Mouse (Mus musculus) liver (tissue): ENCODE data around the gene Zan.
"Not testable (repeated sequence)": the region's sequence is repeated elsewhere in the genome, so short reads cannot be mapped to it uniquely, and the experiment has no call there.

Experiments used
- DNase-seq: peaks from one replicate; pipeline ENCODE4 v3.0.0-alpha.2; 2020; ENCODE audit warnings: mixed read lengths

Zan gene

GRCm38 (mm10) chr5:137500186-137500585 lies 23.3 kb upstream of the Zan start:
- DNase-seq: no peak

- no peak for DNase-seq
Observed at GRCm38 (mm10) chr5:137493831-137494230, 17.0 kb upstream of the Zan start.

DNA sequence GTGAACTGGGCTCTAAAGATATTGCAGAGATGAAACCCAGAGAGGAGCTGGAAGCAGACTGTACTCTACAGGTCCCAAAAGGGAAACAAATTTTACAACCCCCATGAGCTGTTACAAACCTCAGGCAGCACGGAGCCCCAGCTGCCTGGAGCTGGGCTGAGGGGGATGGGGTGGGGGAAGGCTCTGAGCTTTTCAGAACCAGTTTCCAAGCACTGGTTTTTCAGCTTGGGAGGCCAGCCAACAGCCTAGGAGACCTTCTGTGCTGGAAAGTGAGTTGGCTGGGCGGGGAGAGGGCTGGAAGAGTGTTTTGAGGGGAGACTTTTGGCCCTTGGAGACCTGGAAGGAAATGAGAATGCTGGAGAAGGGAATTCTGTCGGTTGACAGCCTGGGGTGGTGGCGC lies 14.7 kb upstream of the Zan start:
- DNase-seq: no peak

GRCm38 (mm10) chr5:137487616-137488015 lies 10.8 kb upstream of the Zan start:
- DNase-seq: peak; percentile 23

DNA sequence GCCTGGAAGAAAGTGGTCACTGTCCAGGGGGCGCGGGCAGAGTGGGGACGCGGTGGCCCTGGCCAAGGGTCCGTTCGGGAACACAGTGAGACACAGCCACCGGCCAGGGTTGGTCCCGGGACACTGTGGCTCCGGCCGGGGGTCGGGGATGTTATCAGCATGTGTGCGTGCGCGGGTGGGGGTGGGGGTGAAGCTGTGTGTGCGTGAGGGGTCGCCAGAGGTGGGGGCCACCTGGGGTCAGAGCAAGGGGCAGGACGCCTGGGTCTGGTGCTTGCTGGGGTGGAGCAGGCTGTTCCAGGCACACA lies 8.9 kb upstream of the Zan start:
- DNase-seq: no peak

DNA sequence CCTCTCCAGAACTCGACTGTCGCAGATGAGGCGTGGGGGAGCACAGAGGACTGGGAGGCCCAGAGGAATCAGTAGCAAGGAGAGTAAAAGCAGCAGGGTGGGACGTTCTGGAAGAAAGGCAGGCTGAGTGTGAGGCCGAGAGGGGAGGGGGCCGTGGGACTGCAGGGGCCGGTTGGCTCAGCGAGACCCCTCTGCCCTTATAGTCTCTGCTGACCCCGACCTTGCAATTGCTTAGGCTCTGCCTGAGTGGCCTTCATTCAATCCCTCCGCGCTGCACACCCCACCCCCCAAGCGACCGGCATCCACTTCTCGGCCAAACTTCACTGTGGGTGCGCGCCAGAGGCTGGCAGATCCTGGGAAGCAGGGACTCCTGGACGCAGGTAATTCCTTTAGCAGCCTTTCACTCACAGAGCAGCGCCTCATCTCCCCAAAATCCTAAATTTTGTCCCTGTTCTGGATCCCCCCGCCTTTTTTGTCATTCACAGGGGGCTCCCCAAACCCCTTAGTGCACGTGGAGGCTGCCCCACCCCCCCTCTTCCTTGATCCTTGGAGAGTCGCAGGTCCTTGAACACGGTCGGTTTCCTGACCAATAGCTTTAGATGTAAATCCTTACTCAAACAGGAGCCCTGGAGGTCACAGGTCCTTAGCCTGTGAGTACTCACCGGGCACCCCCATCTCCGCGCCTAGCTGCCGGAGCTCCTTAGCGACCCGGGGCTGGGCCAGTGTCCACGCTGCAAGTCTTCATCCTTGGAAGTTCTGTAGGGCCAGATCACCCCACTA lies 8.4 kb upstream of the Zan start:
- no peak for DNase-seq

- peak; percentile 61 for DNase-seq
Observed at GRCm38 (mm10) chr5:137481897-137482296, 5.0 kb upstream of the Zan start.

GRCm38 (mm10) chr5:137481138-137481537 lies 4.3 kb upstream of the Zan start:
- peak; percentile 70 for DNase-seq

DNA sequence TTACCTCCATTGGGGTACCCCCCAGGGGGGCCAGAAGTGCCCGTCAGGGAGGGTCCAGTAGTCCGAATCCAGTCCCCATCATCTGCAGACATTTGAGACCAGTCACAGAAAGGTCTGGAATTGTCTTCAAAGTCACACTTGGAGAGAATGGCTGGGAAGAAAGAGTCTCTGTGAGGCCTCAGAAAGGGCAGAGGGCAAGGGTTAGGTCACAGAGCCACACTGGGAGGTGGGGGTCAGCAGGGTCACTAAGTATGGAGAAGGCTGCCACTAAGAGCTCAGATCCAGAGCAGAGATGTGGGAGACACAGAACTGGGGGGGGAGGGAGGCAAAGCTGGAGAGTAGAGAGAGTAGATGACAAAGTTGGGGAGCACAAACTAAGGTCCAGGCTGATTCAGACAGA lies 2.5 kb downstream of the Zan start:
- no peak for DNase-seq

DNA sequence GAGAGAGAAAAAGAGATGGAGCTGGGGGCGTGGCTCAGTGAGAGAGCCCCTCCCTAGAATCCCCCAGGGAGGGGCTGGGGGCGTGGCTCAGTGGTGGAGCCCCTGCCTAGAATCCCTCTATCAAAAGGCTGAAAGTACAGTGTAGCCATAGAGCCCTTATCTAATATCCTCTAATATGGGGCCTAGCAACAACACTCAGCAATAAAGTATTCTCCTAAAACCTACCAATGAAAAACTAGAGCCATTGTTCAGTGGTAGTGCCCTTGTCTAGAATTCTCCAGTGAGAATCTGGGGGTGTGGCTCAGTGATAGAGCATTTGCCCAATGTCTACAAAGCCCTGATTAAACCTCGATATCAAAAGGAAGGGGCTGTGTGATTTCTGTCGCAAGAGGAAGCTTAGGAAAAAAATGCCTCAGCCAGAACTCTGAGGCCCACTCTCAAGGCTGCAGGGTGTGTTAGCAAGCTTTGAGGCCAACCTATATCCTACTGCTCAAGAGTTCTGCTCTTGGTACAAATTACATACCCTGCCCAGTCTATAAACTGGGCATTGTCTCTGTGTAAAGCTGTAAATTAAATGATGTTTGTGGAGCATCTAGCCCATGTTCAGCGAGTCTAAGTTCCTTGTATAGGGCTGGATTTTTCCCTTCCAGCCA lies 4.5 kb downstream of the Zan start:
- no peak for DNase-seq

DNA sequence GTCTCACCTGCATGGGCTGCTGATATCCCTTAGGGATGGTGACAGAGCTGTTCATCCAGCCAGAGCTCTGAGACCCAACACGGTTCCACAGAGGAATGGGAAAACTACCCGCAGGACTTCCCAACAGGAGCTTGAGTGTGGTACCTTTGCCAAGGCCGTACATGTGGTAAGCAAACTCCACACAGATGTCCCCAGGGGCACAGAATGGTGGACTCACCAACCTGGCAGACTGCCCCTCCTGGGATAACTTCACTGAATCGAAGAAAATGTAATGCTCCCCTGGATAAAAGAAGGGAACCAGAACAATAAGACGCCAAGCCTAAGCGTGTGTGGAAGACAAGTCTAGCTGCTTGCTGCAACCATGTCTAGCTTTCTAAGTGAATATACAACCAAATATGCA lies 9.9 kb downstream of the Zan start:
- DNase-seq: no peak

DNA sequence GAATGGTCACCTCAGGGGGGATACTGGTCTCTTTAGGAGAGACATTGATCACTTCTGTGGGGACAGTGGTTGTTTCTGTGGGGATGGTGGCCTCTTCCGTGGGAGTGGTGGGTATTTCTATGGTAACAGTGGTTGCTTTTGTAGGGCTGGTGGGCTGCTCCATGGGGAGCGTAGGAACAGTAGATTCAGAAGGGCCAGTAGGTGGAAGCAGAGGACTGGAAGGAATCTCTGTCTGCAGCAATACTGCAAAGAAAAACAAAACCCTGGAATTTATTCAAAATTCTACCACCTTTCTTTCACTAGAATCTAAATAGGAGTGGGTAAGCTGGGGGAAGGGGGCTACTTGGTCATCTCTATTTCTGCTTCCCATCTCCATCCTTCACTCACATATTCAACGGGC lies 11.8 kb downstream of the Zan start:
- no peak for DNase-seq

DNA sequence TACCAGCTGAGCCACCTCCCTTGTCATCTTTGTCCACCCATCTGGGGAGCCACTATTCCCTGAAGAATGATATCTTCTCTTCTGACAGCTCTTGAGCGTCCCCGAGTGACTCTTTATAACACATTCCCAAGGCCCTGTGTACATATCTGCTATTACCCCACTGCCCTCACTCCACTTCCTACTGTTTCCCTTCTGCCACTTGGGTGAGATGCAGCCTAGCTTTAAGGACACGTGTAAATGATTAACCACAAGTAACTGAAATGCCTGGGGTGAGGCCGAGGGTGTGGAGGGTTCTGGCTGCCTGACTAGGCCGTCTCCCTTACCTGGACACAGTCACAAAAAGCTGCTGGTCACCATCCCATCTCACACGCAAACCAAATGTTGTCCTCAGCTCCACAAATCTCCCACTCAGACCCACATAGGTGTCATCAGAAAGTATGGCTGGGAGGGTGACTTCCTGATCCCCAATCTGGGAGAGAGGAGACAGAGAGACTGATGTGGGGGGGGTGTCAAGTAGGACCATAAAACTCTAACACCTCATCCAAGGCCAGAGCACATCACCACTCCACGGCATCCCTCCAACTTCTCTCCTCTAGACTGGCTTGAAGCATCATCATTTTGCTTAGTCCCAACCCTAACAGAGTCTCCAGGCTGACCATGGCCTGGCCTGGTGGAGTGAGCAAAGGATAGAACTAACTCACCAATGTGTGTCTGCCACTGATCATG lies 20.8 kb downstream of the Zan start:
- peak; percentile 22 for DNase-seq

- no peak for DNase-seq
Observed at GRCm38 (mm10) chr5:137455206-137455605, 21.7 kb downstream of the Zan start.

GRCm38 (mm10) chr5:137445536-137445935 lies 31.3 kb downstream of the Zan start:
- no peak for DNase-seq

DNA sequence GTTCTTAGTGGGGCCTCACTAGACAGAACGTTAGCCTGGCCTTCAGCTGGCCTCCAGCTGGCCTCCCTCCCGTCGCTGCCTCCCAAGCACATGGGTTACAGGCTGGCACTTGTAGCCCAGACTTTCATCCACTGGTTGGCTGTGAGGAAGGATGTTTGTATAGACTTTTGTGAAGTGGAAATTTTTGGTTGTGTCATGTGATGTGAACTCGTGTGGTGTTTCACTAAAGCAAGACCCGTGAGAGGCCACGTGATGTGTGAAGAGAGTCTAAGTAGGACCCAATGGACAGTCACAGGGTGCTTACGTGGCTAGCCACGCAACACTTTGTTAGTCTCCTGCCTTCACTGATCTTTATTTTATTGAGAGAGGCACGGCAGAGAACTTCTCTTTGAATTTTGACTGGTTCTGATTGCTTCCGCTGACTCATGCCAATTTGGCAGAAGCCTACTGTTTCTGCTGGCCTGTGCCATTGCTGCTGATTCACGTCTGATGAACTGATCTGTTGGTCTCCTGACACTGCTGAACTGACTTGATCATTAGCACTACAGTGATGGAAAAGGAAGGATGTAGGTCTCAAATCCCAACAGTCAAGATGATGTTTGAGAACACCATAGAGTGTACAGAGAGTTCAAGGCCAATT lies 36.5 kb downstream of the Zan start:
- no peak for DNase-seq

- DNase-seq: no peak
Observed at GRCm38 (mm10) chr5:137433889-137434288, 43.0 kb downstream of the Zan start.

DNA sequence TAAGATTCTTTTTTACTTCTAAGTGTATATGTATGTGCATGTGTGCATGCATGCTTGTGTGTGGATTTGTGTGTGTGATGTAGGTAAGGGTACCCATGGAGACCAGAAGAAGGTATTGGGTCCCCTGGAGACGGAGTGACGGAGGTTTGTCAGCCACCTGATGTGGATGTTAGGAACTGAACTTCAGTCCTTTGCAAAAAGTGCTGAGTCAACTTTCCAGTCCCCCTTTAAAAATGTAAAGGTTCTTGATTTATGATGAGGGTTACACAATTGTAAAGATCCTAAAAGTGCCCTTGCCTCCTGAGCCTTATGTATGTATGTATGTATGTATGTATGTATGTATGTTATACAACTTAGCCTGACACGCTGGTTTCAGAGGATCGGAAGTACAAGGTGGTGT lies 46.5 kb downstream of the Zan start:
- not testable (repeated sequence) for DNase-seq

- DNase-seq: no peak
Observed at GRCm38 (mm10) chr5:137425648-137426047, 51.2 kb downstream of the Zan start.

- no peak for DNase-seq
Observed at GRCm38 (mm10) chr5:137419841-137420240, 57.0 kb downstream of the Zan start.

GRCm38 (mm10) chr5:137419105-137419504 lies 57.8 kb downstream of the Zan start:
- no peak for DNase-seq

GRCm38 (mm10) chr5:137414253-137414652 lies 62.6 kb downstream of the Zan start:
- DNase-seq: no peak

DNA sequence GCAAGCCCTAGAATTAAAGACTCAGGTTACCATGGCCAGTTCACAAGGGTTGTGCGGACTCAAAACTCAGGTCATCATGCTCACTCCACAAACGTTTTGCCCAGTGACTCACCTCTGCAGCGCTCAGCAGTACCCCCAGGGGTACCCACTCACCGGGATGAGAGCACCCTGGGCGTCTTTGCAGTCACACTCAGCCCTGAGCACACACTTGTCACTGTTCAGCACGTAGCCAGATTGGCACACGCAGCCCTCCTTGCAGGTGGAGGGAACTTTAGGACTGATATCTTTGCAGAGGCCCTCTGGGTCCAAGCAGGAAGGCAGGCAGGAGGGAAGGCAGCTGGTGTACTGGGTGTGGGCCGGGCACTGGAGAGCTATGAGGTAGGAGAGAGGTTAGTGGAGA lies 65.6 kb downstream of the Zan start:
- no peak for DNase-seq

GRCm38 (mm10) chr5:137410549-137410948 lies 66.3 kb downstream of the Zan start:
- no peak for DNase-seq
